Mouse (Mus musculus): ENCODE results near the gene Phf5a.

Gene Phf5a

GRCm38 (mm10) chr15:81848301-81848700, 23.4 kb downstream of the Phf5a start:
- no peak for DNase-seq (ENCODE audit: low spot score)

- DNase-seq (ENCODE audit: low spot score) = no peak
Measured at GRCm38 (mm10) chr15:81847861-81848260, 23.9 kb downstream of the Phf5a start.

GRCm38 (mm10) chr15:81847161-81847560, 24.6 kb downstream of the Phf5a start:
- no peak for DNase-seq (ENCODE audit: low spot score)

DNA sequence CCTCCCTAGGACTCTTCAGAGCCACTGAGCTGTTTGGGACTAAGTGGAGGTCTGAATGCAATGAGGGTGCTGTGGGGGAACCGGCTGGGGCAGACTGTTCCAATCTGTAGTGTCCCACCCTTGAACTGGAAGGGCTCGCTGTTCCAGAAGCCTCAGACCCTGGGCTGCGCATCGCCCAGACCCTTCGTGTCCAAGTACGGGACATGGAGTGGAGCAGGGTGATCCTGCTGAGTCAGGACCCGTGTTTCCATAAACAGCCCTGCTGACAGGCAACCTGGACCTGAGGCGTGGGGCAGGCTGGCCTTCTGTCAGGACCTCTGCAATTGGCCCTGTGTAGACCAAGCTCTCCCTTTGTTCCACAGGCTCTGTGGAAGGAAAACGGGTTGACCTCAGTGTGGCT, 25.0 kb downstream of the Phf5a start:
- DNase-seq (ENCODE audit: low spot score) = no peak

- DNase-seq (ENCODE audit: low spot score) = no peak
Measured at GRCm38 (mm10) chr15:81845724-81846123, 26.0 kb downstream of the Phf5a start.

DNA sequence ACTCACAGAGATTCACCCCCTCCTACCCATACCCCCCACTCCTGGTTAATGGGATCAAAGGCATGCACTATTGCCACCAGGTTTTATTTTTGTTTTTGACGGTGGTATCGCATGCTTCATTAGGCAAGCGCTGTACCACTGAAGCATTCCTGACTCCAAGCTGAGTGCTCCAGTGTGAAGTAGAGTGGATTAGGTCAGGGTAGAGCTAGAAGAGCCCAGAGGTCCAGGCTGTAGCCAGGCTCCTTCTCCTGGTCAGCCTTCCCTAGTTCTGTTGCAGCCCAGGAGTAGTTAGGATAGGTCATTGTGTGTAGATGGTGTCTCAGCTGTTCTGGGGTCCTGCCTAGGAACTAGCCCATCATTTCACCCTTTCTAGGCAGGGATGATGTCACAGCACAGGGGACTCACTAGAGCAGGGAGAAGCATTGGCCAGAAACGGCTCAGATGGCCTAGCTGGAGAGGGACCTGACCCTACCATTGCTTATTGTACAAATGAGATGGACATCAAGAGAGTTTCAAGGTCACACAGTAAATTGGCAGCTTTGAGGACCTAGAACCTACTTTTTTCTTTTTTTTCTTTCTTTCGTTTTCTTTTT, 26.6 kb downstream of the Phf5a start:
- no peak for DNase-seq (ENCODE audit: low spot score)

GRCm38 (mm10) chr15:81842275-81842674, 29.4 kb downstream of the Phf5a start:
- DNase-seq (ENCODE audit: low spot score) = no peak

- no peak for DNase-seq (ENCODE audit: low spot score)
Measured at GRCm38 (mm10) chr15:81840306-81840705, 31.4 kb downstream of the Phf5a start.

DNA sequence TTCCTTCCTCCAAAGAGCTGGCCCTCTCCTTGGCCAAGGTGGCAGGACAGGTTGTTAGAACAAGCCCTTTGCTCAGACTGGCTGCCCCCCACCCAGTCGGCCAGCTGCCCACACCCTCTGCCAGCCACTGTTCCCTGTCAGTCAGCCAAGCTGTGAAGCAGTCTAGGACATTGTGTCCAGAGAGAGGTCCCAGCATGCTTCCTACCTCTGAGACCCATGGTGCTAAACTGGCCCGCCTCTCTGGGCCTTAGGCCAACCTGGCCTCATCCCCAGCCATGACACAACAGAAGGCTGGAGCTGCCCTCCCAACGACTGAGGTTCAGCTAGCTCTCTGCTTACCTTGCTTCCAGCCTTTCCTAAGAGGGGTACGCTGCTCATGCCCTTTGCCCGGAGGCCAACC, 32.1 kb downstream of the Phf5a start:
- peak; percentile 58 for DNase-seq (ENCODE audit: low spot score)

DNA sequence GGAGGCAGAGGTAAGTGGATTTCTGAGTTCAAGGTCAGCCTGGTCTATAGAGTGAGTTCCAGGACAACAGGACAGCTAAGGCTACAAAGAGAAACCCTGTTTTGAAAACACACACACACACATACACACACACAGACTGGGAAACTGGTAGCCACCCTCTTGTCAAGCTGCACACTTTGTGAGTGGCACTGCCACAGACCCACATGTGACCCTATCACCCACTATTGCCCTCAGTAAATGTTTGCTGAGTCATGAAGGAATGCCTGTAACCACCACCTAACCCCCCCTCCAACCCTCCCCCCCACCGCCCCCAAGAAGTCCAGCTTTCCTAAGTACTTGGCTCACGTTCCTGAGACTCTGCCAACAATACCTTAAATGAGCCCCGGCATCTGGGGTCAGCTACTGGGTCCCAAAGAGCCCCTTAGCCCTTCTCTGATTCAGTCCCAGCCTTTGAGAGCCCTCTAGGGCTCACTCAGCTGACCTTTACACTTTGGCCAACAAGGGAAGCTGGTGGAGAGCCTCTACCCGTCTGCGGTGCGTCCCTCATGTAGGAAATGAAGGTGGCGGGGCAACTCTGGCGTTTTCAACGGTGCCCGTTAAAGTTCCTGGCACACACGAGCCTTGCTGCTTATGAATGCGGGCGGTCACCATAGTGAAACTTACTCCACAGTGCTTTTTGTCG, 33.0 kb downstream of the Phf5a start:
- DNase-seq (ENCODE audit: low spot score) = no peak

- DNase-seq (ENCODE audit: low spot score) = no peak
Measured at GRCm38 (mm10) chr15:81836966-81837920, 34.5 kb downstream of the Phf5a start.

DNA sequence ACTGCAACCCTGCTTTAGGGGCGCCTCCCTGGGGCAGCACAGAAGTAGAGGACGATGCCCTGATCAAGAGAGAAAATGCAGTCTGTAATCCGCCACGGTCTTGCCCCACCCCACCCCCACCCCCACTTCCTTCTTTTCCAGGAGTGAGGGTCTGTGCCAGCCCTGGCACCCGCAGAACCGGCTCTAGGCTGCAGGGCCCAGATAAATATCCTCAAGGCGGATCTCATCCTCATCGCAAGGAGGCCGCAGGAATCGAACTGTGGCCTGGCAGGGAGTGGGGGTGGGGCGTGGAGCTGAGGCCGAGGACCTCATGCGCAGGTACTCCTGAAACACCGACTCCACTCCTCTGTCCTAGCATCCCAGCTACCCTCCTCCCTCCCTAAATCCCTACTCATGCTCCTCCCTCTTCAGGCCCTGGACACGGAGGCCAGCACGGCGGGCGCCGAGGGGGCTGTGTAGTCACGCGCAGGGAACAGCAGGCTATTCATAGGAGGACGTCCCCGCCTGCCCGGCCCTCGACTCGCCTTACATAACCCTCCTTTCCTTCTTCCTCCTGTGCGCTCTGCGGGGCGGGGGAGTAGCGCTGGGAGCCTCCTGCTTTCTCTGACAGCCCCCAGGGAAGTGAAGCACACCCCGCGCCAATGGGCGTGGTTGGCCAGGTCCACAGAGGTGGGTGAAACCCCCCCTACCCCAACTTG, 35.4 kb downstream of the Phf5a start:
- no peak for DNase-seq (ENCODE audit: low spot score)

- DNase-seq (ENCODE audit: low spot score) = no peak
Measured at GRCm38 (mm10) chr15:81835007-81835880, 36.5 kb downstream of the Phf5a start.

DNA sequence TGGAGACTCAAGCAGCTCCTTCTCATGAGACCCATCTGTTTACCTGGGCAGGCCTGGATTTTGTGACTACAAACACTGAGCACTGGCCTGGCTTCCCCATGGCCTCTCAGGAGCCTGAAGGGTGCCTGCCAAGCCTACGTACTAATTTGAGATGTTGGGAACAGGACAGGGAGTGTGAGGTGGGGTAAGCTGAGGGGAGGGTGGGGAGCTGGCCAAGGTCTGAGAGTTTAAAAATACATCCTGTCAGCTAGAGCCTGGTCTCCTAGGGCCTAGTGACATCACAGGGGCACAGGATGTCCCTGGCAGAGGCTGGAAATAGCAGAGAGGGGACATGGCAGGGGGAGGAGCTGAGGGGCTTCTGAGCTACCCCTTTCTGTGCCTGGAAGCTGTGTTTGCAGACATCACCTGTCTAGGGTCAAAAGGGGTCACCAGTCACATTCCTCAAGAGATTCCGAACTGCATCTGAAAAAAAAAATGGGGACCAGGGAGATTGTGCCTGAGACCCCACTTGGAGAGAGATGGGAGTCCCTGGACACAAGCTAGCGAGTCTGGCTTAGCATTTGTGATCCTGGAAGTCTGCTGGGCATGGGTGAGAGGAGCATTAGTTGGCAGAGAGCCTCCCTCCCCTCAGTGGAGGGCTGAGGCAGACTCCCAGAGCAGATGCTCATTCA, 37.4 kb downstream of the Phf5a start:
- no peak for DNase-seq (ENCODE audit: low spot score)

DNA sequence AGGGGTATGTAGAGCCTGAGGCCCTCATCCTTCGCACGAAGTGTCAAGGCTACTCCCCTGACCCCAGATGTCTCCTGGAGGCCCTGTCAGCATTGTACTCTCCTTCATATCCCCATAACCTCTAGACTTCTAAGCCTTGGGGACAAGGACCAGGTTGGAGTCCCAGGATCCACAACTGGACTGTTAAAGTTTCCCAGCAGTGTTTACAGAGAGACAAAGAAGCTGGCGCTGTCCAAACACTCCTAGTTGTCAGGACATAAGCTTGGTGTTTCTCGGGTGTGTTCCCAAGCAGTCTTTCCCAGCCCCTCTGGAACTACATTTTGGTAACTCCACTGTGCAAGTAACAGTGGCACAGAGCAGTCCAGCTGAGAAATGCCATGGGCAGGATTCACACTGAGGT, 38.2 kb downstream of the Phf5a start:
- no peak for DNase-seq (ENCODE audit: low spot score)

DNA sequence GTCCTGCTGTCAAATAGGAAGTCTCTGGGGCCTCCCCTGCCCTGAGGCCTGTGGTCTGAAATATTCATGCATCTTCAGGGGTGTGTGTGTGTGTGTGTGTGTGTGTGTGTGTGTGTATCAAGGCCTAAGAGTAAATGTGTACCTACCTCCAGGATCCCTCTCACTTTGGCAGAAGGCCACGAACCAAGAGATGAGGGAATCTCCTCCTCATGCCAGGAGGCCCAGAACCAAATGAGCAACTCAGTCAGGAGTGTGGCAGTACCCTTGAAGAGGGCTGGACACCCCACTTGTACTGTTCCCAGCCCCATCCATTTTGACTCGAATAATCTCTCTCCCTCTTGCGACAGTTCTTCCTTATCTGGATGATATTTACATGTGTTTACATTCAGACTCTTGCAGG, 39.5 kb downstream of the Phf5a start:
- DNase-seq (ENCODE audit: low spot score) = no peak

- DNase-seq (ENCODE audit: low spot score) = peak; percentile 75
Measured at GRCm38 (mm10) chr15:81831136-81831825, 40.4 kb downstream of the Phf5a start.

- DNase-seq (ENCODE audit: low spot score) = no peak
Measured at GRCm38 (mm10) chr15:81830530-81830929, 41.2 kb downstream of the Phf5a start.

DNA sequence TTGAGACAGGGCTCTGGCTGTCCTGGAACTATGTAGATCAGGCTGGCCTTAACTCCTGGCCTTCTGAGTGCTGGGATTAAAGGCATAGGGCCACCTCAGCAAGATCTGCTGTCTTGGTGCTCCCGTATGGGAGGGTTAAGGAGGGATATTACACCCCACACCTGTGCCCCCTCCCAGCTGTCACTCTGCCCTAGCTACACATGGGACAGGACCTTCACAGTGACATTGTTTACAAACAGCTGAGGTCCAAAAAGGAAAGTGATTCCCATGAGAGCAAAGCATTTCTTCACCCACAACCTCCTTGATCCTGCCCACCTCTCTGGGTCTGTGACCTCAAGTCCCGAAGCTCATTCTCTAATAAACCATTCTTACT, 42.5 kb downstream of the Phf5a start:
- no peak for DNase-seq (ENCODE audit: low spot score)

Measured in layer of hippocampus, adult 9-10 months (tissue).